Mouse (Mus musculus) CH12.LX (cell line): ENCODE measurements at regions not wholly inside any gene's neighbourhood (a gene's known extent, or its start where the extent isn't known, plus 50 kb on each side); places are given as distances from the start of the nearest gene placed in this dataset.

Experiments
- DNase-seq: peaks from one replicate; pipeline ENCODE4 v3.0.0-alpha.2; 2013; ENCODE audit errors: extremely low read depth
- H3K27ac ChIP-seq: 2 replicates; pipeline ENCODE4 v1.5.1; 2012; ENCODE audit warnings: low read depth, mild to moderate bottlenecking, control low read depth, moderate library complexity; ENCODE audit not compliant: insufficient read depth
- H3K27me3 ChIP-seq: replicated peaks from 2 replicates; pipeline ENCODE3; 2012; ENCODE audit warnings: inconsistent platforms
- H3K36me3 ChIP-seq, 2 experiments: replicated peaks in 1 of 2; 2 replicates each; pipeline versions ENCODE3 to v1.6.1; 2012; ENCODE audit warnings: inconsistent platforms in 1 of 2, low read length in 1 of 2, mild to moderate bottlenecking in 1 of 2, mixed read lengths in 1 of 2, moderate library complexity in 1 of 2; ENCODE audit not compliant: control insufficient read depth in 1 of 2, insufficient read depth in 1 of 2
- H3K4me1 ChIP-seq, 2 experiments: 2 replicates each; pipeline ENCODE4 v1.6.1; 2012; ENCODE audit warnings: inconsistent platforms in 1 of 2, moderate library complexity in 1 of 2; ENCODE audit not compliant: insufficient read depth in 2 of 2, control insufficient read depth in 1 of 2
- H3K4me2 ChIP-seq: 2 replicates; pipeline ENCODE4 v1.6.1; 2012; ENCODE audit warnings: low read depth, mild to moderate bottlenecking, control low read depth; ENCODE audit not compliant: poor library complexity, insufficient read depth, severe bottlenecking
- H3K4me3 ChIP-seq, 3 experiments: fragments of 150-350 bp in 1 of 3; sonication (generic) in 1 of 3; replicated peaks in 1 of 3; 2 replicates each; pipeline versions ENCODE3 to v1.5.1; 2011 to 2012; ENCODE audit warnings: low read depth in 2 of 3, low read length in 2 of 3, mild to moderate bottlenecking in 2 of 3, moderate library complexity in 2 of 3, control low read depth in 1 of 3, improper control_type of control experiment in 1 of 3, inconsistent platforms in 1 of 3, mixed read lengths in 1 of 3; ENCODE audit not compliant: poor library complexity in 1 of 3
- H3K79me2 ChIP-seq: replicated peaks from 2 replicates; pipeline ENCODE4 v1.6.1; 2012; ENCODE audit warnings: mild to moderate bottlenecking, moderate library complexity; ENCODE audit not compliant: control insufficient read depth, poor library complexity, insufficient read depth, severe bottlenecking; ENCODE audit errors: extremely low read depth
- H3K9ac ChIP-seq: 2 replicates; pipeline ENCODE4 v1.6.1; 2012; ENCODE audit warnings: low read depth, mild to moderate bottlenecking, control low read depth, moderate library complexity; ENCODE audit not compliant: insufficient read depth
- H3K9me3 ChIP-seq: replicated peaks from 2 replicates; pipeline ENCODE3; 2012; ENCODE audit warnings: low read length, inconsistent platforms, mixed read lengths
- BHLHE40 ChIP-seq: IDR thresholded peaks from 2 replicates; pipeline ENCODE4 v1.6.1; 2011; ENCODE audit warnings: mild to moderate bottlenecking, low read depth, low read length, improper control_type of control experiment
- CHD1 ChIP-seq: IDR thresholded peaks from 2 replicates; pipeline ENCODE4 v1.6.1; 2012; ENCODE audit warnings: low read depth, low read length, improper control_type of control experiment, inconsistent platforms
- CTCF ChIP-seq, 2 experiments: IDR thresholded peaks in 1 of 2; conservative IDR thresholded peaks in 1 of 2; 2 replicates each; pipeline ENCODE4 v1.5.1; 2011 to 2012; ENCODE audit warnings: low read depth in 2 of 2, low read length in 2 of 2, improper control_type of control experiment in 1 of 2, inconsistent platforms in 1 of 2, mild to moderate bottlenecking in 1 of 2, moderate library complexity in 1 of 2
- ELF1 ChIP-seq: IDR thresholded peaks from 2 replicates; pipeline ENCODE4 v1.6.1; 2014; ENCODE audit warnings: low read depth, mild to moderate bottlenecking, inconsistent platforms, low read length, improper control_type of control experiment
- ETS1 ChIP-seq: conservative IDR thresholded peaks from 2 replicates; pipeline ENCODE4 v1.6.1; 2012; ENCODE audit warnings: low read depth, mild to moderate bottlenecking, inconsistent platforms, low read length, improper control_type of control experiment, moderate library complexity
- IRF4 ChIP-seq: IDR thresholded peaks from 2 replicates; pipeline ENCODE4 v1.6.1; 2014; ENCODE audit warnings: low read depth, mild to moderate bottlenecking, inconsistent platforms, low read length, improper control_type of control experiment
- JUN ChIP-seq: IDR thresholded peaks from 2 replicates; pipeline ENCODE4 v1.6.1; 2011; ENCODE audit warnings: low read depth, mild to moderate bottlenecking, low read length, improper control_type of control experiment, moderate library complexity; ENCODE audit not compliant: insufficient read depth
- MAZ ChIP-seq: IDR thresholded peaks from 2 replicates; pipeline ENCODE4 v1.6.1; 2012; ENCODE audit warnings: low read depth, mild to moderate bottlenecking, inconsistent platforms, low read length, improper control_type of control experiment, moderate library complexity
- MXI1 ChIP-seq: IDR thresholded peaks from 2 replicates; pipeline ENCODE4 v1.6.1; 2011; ENCODE audit warnings: mild to moderate bottlenecking, low read depth, low read length, improper control_type of control experiment
- MYC ChIP-seq: IDR thresholded peaks from 2 replicates; pipeline ENCODE4 v1.6.1; 2011; ENCODE audit warnings: low read depth, mild to moderate bottlenecking, improper control_type of control experiment, low read length
- NRF1 ChIP-seq: IDR thresholded peaks from 2 replicates; pipeline ENCODE4 v1.6.1; 2014; ENCODE audit warnings: low read depth, mild to moderate bottlenecking, inconsistent platforms, low read length, improper control_type of control experiment, moderate library complexity
- POLR2A ChIP-seq: IDR thresholded peaks from 2 replicates; pipeline ENCODE4 v1.6.1; 2011; ENCODE audit warnings: low read depth, mild to moderate bottlenecking, improper control_type of control experiment, low read length
- RCOR1 ChIP-seq: conservative IDR thresholded peaks from 2 replicates; pipeline ENCODE4 v1.6.1; 2012; ENCODE audit warnings: low read depth, mild to moderate bottlenecking, inconsistent platforms, low read length, improper control_type of control experiment
- SIN3A ChIP-seq: IDR thresholded peaks from 2 replicates; pipeline ENCODE4 v1.6.1; 2012; ENCODE audit warnings: low read length, improper control_type of control experiment, inconsistent platforms
- TCF12 ChIP-seq: IDR thresholded peaks from 2 replicates; pipeline ENCODE4 v1.6.1; 2014; ENCODE audit warnings: low read depth, mild to moderate bottlenecking, inconsistent platforms, low read length, improper control_type of control experiment
- USF2 ChIP-seq: conservative IDR thresholded peaks from 2 replicates; pipeline ENCODE4 v1.6.1; 2011; ENCODE audit warnings: low read depth, low read length, improper control_type of control experiment
- ZC3H11A ChIP-seq: IDR thresholded peaks from 2 replicates; pipeline ENCODE4 v1.6.1; 2012; ENCODE audit warnings: low read depth, mild to moderate bottlenecking, inconsistent platforms, low read length, improper control_type of control experiment
- ZMIZ1 ChIP-seq: IDR thresholded peaks from 2 replicates; pipeline ENCODE4 v1.6.1; 2012; ENCODE audit warnings: low read depth, mild to moderate bottlenecking, inconsistent platforms, low read length, improper control_type of control experiment
- dilution Hi-C: fragments of 300-500 bp; cut with MboI; formaldehyde crosslinking; loops from 2 replicates; pipeline ENCODE4 v1.14.3; 2020; ENCODE audit warnings: low sequenced_read_pairs; ENCODE audit not compliant: extremely low pct_unique_long_range_greater_than_20kb, extremely low pct_ligation_motif_present
- in situ Hi-C: fragments of 300-500 bp; cut with MboI; formaldehyde crosslinking; loops from 3 replicates; pipeline ENCODE4 v1.14.3; 2019; ENCODE audit warnings: low sequenced_read_pairs, low pct_ligation_motif_present, low pct_unique_long_range_greater_than_20kb, mixed read lengths

GRCm38 (mm10) chr2:16959432-16959831 lies 603.3 kb downstream of the Plxdc2 start:
- Histone ChIP-seq H3K79me2 (no peaks in the 10 kb centered on the region), H3K27ac (no peak overlapping the region), H3K27me3 (no peaks in the 10 kb centered on the region)
- dilution Hi-C loops: no loop called here
- TF ChIP-seq TCF12 (no peak), RCOR1 (no peak), ZC3H11A (no peak), ZMIZ1 (no peak), CTCF (conservative IDR thresholded peaks at IDR 0.05 in 1 of 2, IDR thresholded peaks at IDR 0.05 in 1 of 2; ENCODE audit: low read depth in 2 of 2, low read length in 2 of 2) (no peak), POLR2A (no peak), CHD1 (no peak), ELF1 (no peak), MXI1 (no peak), BHLHE40 (no peak)
- TF ChIP-seq, all 38 proteins: peak for 0
- Histone ChIP-seq H3K4me3 (no peak overlapping the region), H3K36me3 (no peaks in the 10 kb centered on the region), H3K4me2 (no peak overlapping the region), H3K9me3 (no peaks in the 10 kb centered on the region), H3K4me1 (no peaks in the 10 kb centered on the region), H3K9ac (no peak overlapping the region)
- DNase-seq: no peak
- in situ Hi-C loops: no loop called here

GRCm38 (mm10) chr2:16977380-16977779 lies 621.3 kb downstream of the Plxdc2 start:
- no peak for DNase-seq
- H3K9me3 ChIP-seq: no peaks in the 10 kb centered on the region
- no peaks in the 10 kb centered on the region for H3K36me3 ChIP-seq
- no peak overlapping the region for H3K27ac ChIP-seq
- H3K4me2 ChIP-seq: no peak overlapping the region
- dilution Hi-C loops: no loop called here
- no peak overlapping the region for H3K9ac ChIP-seq
- H3K4me3 ChIP-seq: no peak overlapping the region
- no peaks in the 10 kb centered on the region for H3K27me3 ChIP-seq
- in situ Hi-C loops: no loop called here
- no peak for TF ChIP-seq RCOR1
- no peak for TF ChIP-seq SIN3A
- TF ChIP-seq ETS1: no peak
- TF ChIP-seq MAZ: no peak
- no peak for TF ChIP-seq IRF4
- TF ChIP-seq NRF1: no peak
- TF ChIP-seq ZMIZ1: no peak
- no peak for TF ChIP-seq ZC3H11A
- no peak for TF ChIP-seq ELF1
- TF ChIP-seq TCF12: no peak
- no peak for TF ChIP-seq CTCF (conservative IDR thresholded peaks at IDR 0.05 in 1 of 2, IDR thresholded peaks at IDR 0.05 in 1 of 2; ENCODE audit: low read depth in 2 of 2, low read length in 2 of 2)
- TF ChIP-seq JUN: no peak
- no peak for TF ChIP-seq CHD1
- no peak for TF ChIP-seq POLR2A
- no peak for TF ChIP-seq USF2
- no peak for TF ChIP-seq MYC
- H3K4me1 ChIP-seq: no peaks in the 10 kb centered on the region
- no peaks in the 10 kb centered on the region for H3K79me2 ChIP-seq
